Mouse (Mus musculus) hindbrain, embryonic 14.5 days (tissue): ENCODE results near the gene Sh3bgrl2. TPM values are rescaled to one million over a fixed set of nuclear protein-coding genes. Genes with fewer than 3 reads are reported as not detected.
A peak's percentile ranks its signal among the peaks of the same experiment; 100 is the strongest.

Experiments used
- ATAC-seq: fragments of 200-750 bp; cut with Nextera tagmentation; 2 replicates; pipeline ENCODE4 v1.8.0; 2017; ENCODE audit warnings: moderate number of reproducible peaks, mild to moderate bottlenecking, moderate TSS enrichment, moderate library complexity; ENCODE audit not compliant: low FRiP score
- DNase-seq: peaks from one replicate; pipeline ENCODE4 v3.0.0-alpha.2; 2015; ENCODE audit warnings: low spot score
- H3K27ac ChIP-seq: fragments of 300-500 bp; sonication (generic); 2 replicates; pipeline ENCODE4 v1.5.1; 2014; ENCODE audit warnings: mild to moderate bottlenecking, moderate library complexity
- H3K27me3 ChIP-seq: fragments of 300-500 bp; sonication (generic); 2 replicates; pipeline ENCODE4 v1.6.1; 2014; ENCODE audit warnings: mild to moderate bottlenecking, low read length, mixed read lengths; ENCODE audit not compliant: control insufficient read depth, insufficient read depth
- H3K36me3 ChIP-seq: fragments of 300-500 bp; sonication (generic); replicated peaks from 2 replicates; pipeline ENCODE4 v1.6.1; 2014; ENCODE audit not compliant: control insufficient read depth, insufficient read depth
- H3K4me1 ChIP-seq: fragments of 300-500 bp; sonication (generic); replicated peaks from 2 replicates; pipeline ENCODE4 v1.6.1; 2014; ENCODE audit warnings: antibody characterized with exemption, low read length, mixed read lengths; ENCODE audit not compliant: control insufficient read depth, insufficient read depth
- H3K4me2 ChIP-seq: fragments of 300-500 bp; sonication (generic); replicated peaks from 2 replicates; pipeline ENCODE4 v1.6.1; 2014; ENCODE audit warnings: mild to moderate bottlenecking, moderate library complexity
- H3K4me3 ChIP-seq: fragments of 300-500 bp; sonication (generic); replicated peaks from 2 replicates; pipeline ENCODE4 v1.5.1; 2014; ENCODE audit warnings: mild to moderate bottlenecking, low read length
- H3K9ac ChIP-seq: fragments of 300-500 bp; sonication (generic); 2 replicates; pipeline ENCODE4 v1.6.1; 2014
- H3K9me3 ChIP-seq: fragments of 300-500 bp; sonication (generic); 2 replicates; pipeline ENCODE4 v1.6.1; 2016; ENCODE audit warnings: low read length; ENCODE audit not compliant: control insufficient read depth
- WGBS: fragments of 180-500 bp; shearing (Covaris S2); extraction: QIAGEN DNeasy Blood & Tissue Kit; methylation state at CpG from one replicate; pipeline ENCODE4 v1.1.7; 2014; 5-methylcytosine and 5-hydroxymethylcytosine counted together
- polyA plus RNA-seq: library from polyadenylated mRNA; unstranded; fragments of >200 nt; fragmentation: Nextera tagmentation; extraction: Ambion mirVana; gene quantifications from 2 replicates; pipeline ENCODE4 v1.2.1, GENCODE M21; 2014

Sh3bgrl2 gene
- polyA plus RNA-seq, 1 experiment from 2014 or later = 9.7 TPM

- ATAC-seq (no peak), DNase-seq (no peak)
- Histone ChIP-seq H3K9ac (no peak overlapping the region), H3K4me3 (no peak overlapping the region), H3K27ac (no peak overlapping the region), H3K36me3 (no peaks in the 10 kb centered on the region), H3K4me2 (no peak overlapping the region), H3K27me3 (no peaks in the 10 kb centered on the region), H3K9me3 (no peaks in the 10 kb centered on the region), H3K4me1 (0 out of 2 replicates have a peak, but pooled peaks cover 22% of the 10 kb centered on the region)
- WGBS = 90% methylated on average over 7 of the region's 7 CpGs
Observed at GRCm38 (mm10) chr9:83577260-83577659, 29.1 kb downstream of the Sh3bgrl2 start.

GRCm38 (mm10) chr9:83579049-83579448 is 30.9 kb downstream of the Sh3bgrl2 start:
- Histone ChIP-seq H3K27ac (no peak overlapping the region), H3K27me3 (no peaks in the 10 kb centered on the region), H3K4me3 (no peak overlapping the region), H3K36me3 (no peaks in the 10 kb centered on the region), H3K4me1 (0 out of 2 replicates have a peak, but pooled peaks cover 15% of the 10 kb centered on the region), H3K9me3 (no peaks in the 10 kb centered on the region), H3K4me2 (no peak overlapping the region), H3K9ac (no peak overlapping the region)
- ATAC-seq = no peak
- 79% methylated on average over 4 of the region's 4 CpGs for WGBS
- no peak for DNase-seq

- 80% methylated on average over 7 of the region's 7 CpGs for WGBS
- no peak overlapping the region for H3K9ac ChIP-seq
Observed at GRCm38 (mm10) chr9:83582748-83583147, 34.6 kb downstream of the Sh3bgrl2 start.

GRCm38 (mm10) chr9:83586316-83587050 is 38.4 kb downstream of the Sh3bgrl2 start:
- H3K27ac ChIP-seq = no peak overlapping the region
- ATAC-seq = no peak
- WGBS = 91% methylated on average over 17 of the region's 17 CpGs

More at GRCm38 (mm10) chr9:83582748-83583147, 34.6 kb downstream of the Sh3bgrl2 start:
- Histone ChIP-seq H3K27me3 (no peaks in the 10 kb centered on the region), H3K36me3 (no peaks in the 10 kb centered on the region), H3K27ac (no peak overlapping the region), H3K4me3 (no peak overlapping the region), H3K4me2 (no peak overlapping the region), H3K9me3 (no peaks in the 10 kb centered on the region), H3K4me1 (no peaks in the 10 kb centered on the region)
- no peak for ATAC-seq
- DNase-seq = no peak

GRCm38 (mm10) chr9:83587116-83587515 is 39.0 kb downstream of the Sh3bgrl2 start:
- DNase-seq = no peak
- Histone ChIP-seq H3K27me3 (no peaks in the 10 kb centered on the region), H3K4me3 (no peak overlapping the region), H3K4me2 (no peak overlapping the region), H3K27ac (no peak overlapping the region), H3K4me1 (peaks cover 2% of the 10 kb centered on the region; the same call in 1 of the 2 replicates), H3K9me3 (no peaks in the 10 kb centered on the region), H3K9ac (no peak overlapping the region), H3K36me3 (no peaks in the 10 kb centered on the region)
- ATAC-seq = no peak
- WGBS = 89% methylated on average over 9 of the region's 9 CpGs

More at GRCm38 (mm10) chr9:83586316-83587050, 38.4 kb downstream of the Sh3bgrl2 start:
- H3K9ac ChIP-seq = no peak overlapping the region
- H3K36me3 ChIP-seq = no peaks in the 10 kb centered on the region
- H3K4me1 ChIP-seq = peaks cover 2% of the 10 kb centered on the region; the same call in 1 of the 2 replicates
- no peak overlapping the region for H3K4me3 ChIP-seq
- H3K4me2 ChIP-seq = no peak overlapping the region
- DNase-seq = no peak
- no peaks in the 10 kb centered on the region for H3K27me3 ChIP-seq
- no peaks in the 10 kb centered on the region for H3K9me3 ChIP-seq

GRCm38 (mm10) chr9:83589063-83589462 is 40.9 kb downstream of the Sh3bgrl2 start:
- Histone ChIP-seq H3K4me2 (no peak overlapping the region), H3K4me3 (no peak overlapping the region), H3K27me3 (no peaks in the 10 kb centered on the region), H3K9me3 (no peaks in the 10 kb centered on the region), H3K36me3 (no peaks in the 10 kb centered on the region), H3K27ac (no peak overlapping the region), H3K9ac (no peak overlapping the region), H3K4me1 (peaks cover 2% of the 10 kb centered on the region; the same call in 1 of the 2 replicates)
- DNase-seq = no peak
- WGBS = 91% methylated on average over 2 of the region's 2 CpGs
- ATAC-seq = no peak

- 51% methylated on average over 14 of the region's 14 CpGs for WGBS
- ATAC-seq = peak; percentile 64; the same call in 1 of the 2 replicates
- H3K9me3 ChIP-seq = no peaks in the 10 kb centered on the region
- no peak overlapping the region; the same call in 1 of the 2 replicates for H3K9ac ChIP-seq
- H3K27ac ChIP-seq = peak overlapping the region; percentile 33
- peaks cover 2% of the 10 kb centered on the region; the same call in 1 of the 2 replicates for H3K4me1 ChIP-seq
- no peak overlapping the region for H3K4me2 ChIP-seq
- no peaks in the 10 kb centered on the region for H3K36me3 ChIP-seq
- no peaks in the 10 kb centered on the region for H3K27me3 ChIP-seq
- no peak overlapping the region for H3K4me3 ChIP-seq
- no peak for DNase-seq
Observed at GRCm38 (mm10) chr9:83589680-83590467, 41.7 kb downstream of the Sh3bgrl2 start.

- Histone ChIP-seq H3K27ac (no peak overlapping the region), H3K4me2 (no peak overlapping the region), H3K4me1 (peaks cover 2% of the 10 kb centered on the region; the same call in 1 of the 2 replicates), H3K4me3 (no peak overlapping the region), H3K27me3 (no peaks in the 10 kb centered on the region), H3K36me3 (no peaks in the 10 kb centered on the region), H3K9me3 (no peaks in the 10 kb centered on the region), H3K9ac (no peak overlapping the region)
- ATAC-seq (no peak), DNase-seq (no peak)
- 90% methylated on average over 10 of the region's 10 CpGs for WGBS
Observed at GRCm38 (mm10) chr9:83591848-83592456, 43.8 kb downstream of the Sh3bgrl2 start.

GRCm38 (mm10) chr9:83593811-83594210 is 45.7 kb downstream of the Sh3bgrl2 start:
- H3K9ac ChIP-seq = no peak overlapping the region
- DNase-seq = no peak
- H3K36me3 ChIP-seq = no peaks in the 10 kb centered on the region
- no peak overlapping the region for H3K27ac ChIP-seq
- peaks cover 2% of the 10 kb centered on the region; the same call in 1 of the 2 replicates for H3K4me1 ChIP-seq
- H3K27me3 ChIP-seq = no peaks in the 10 kb centered on the region
- ATAC-seq = no peak
- WGBS = 91% methylated on average over 5 of the region's 5 CpGs
- no peak overlapping the region for H3K4me2 ChIP-seq
- H3K9me3 ChIP-seq = no peaks in the 10 kb centered on the region
- no peak overlapping the region for H3K4me3 ChIP-seq
